Mouse (Mus musculus) thymus, adult 2 months (tissue): ENCODE results near the gene Rpap1. TPM values are rescaled to one million over a fixed set of nuclear protein-coding genes. Genes with fewer than 3 reads are reported as not detected.

Experiments used
- DNase-seq: peaks from one replicate; pipeline ENCODE4 v3.0.0; 2021
- H3K27ac ChIP-seq: fragments of 200-500 bp; 2 replicates; pipeline ENCODE4 v1.5.1; 2012; ENCODE audit warnings: low read length, control low read depth; ENCODE audit not compliant: control insufficient read depth, insufficient read depth
- H3K27me3 ChIP-seq: fragments of 200-500 bp; 2 replicates; pipeline ENCODE4 v1.6.1; 2012; ENCODE audit warnings: mild to moderate bottlenecking, low read length, moderate library complexity, mixed read lengths; ENCODE audit not compliant: control insufficient read depth, insufficient read depth
- H3K36me3 ChIP-seq: fragments of 200-500 bp; 2 replicates; pipeline ENCODE4 v1.6.1; 2012; ENCODE audit warnings: mild to moderate bottlenecking, low read length, moderate library complexity; ENCODE audit not compliant: control insufficient read depth, insufficient read depth
- H3K4me1 ChIP-seq: fragments of 200-500 bp; replicated peaks from 2 replicates; pipeline ENCODE4 v1.6.1; 2012; ENCODE audit warnings: low read length; ENCODE audit not compliant: control insufficient read depth, insufficient read depth
- H3K4me3 ChIP-seq: fragments of 200-500 bp; 2 replicates; pipeline ENCODE4 v1.5.1; 2012; ENCODE audit warnings: mild to moderate bottlenecking, low read length, control low read depth, moderate library complexity; ENCODE audit not compliant: control insufficient read depth, insufficient read depth
- CTCF ChIP-seq: fragments of 200-500 bp; IDR thresholded peaks from 2 replicates; pipeline ENCODE4 v1.5.1; 2012; ENCODE audit warnings: mild to moderate bottlenecking, control low read depth, low read length, moderate library complexity, borderline replicate concordance; ENCODE audit not compliant: control insufficient read depth, poor library complexity, insufficient read depth; ENCODE audit errors: extremely low read depth
- POLR2A ChIP-seq: fragments of 200-500 bp; IDR thresholded peaks from 2 replicates; pipeline ENCODE4 v1.6.1; 2012; ENCODE audit warnings: mild to moderate bottlenecking, low read length, control low read depth, moderate library complexity; ENCODE audit not compliant: control insufficient read depth, poor library complexity, insufficient read depth; ENCODE audit errors: extremely low read depth
- WGBS: fragments of 180-500 bp; shearing (Covaris S2); methylation state at CpG from one replicate; pipeline ENCODE4 v1.1.7; 2018; 5-methylcytosine and 5-hydroxymethylcytosine counted together
- polyA plus RNA-seq: library from polyadenylated mRNA; depleted of rRNA; stranded (reverse); fragments of >200 nt; gene quantifications from 2 replicates; pipeline ENCODE4 v1.2.3, GENCODE M21; 2012

The Rpap1 gene
- polyA plus RNA-seq, 1 experiment, result 54.6 TPM

DNA sequence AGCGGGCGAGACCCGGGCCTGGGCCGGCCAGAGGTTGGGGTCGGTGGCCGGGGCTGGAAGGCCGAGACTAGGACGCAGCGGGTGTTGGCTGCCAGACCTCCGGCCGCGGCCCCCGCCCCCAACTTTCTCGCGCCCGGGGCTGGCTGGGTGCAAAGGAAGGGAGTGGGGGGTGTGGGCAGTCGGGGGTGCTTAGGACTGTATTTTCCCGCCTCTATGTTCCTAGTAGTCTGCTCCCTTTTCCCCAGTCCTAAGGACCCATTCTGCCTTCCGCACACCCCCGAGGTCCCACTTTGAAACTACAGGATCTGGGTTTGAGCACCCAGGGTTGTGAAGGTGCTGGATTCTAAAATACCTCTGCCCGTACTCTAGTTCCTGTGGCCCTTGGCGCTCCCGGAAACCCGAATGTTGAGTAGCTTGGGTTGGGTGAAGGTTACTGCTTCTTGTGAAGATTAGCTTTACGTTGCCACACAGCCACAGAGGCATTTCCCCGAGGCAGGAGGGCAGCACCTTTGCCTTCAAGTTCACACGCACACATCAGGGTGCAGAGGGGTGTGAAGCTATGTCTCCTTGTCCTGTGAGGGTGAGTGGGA lies 12.7 kb upstream of the Rpap1 start:
- H3K27ac ChIP-seq, result no peak overlapping the region
- peaks cover 22% of the 10 kb centered on the region for H3K27me3 ChIP-seq
- peak overlapping the region; percentile 83 for H3K4me3 ChIP-seq
- TF ChIP-seq POLR2A (no peak), CTCF (no peak)
- DNase-seq, result peak; percentile 44
- H3K36me3 ChIP-seq, result no peaks in the 10 kb centered on the region
- WGBS, result 2% methylated on average over 26 of the region's 27 CpGs
- peaks cover 12% of the 10 kb centered on the region for H3K4me1 ChIP-seq

DNA sequence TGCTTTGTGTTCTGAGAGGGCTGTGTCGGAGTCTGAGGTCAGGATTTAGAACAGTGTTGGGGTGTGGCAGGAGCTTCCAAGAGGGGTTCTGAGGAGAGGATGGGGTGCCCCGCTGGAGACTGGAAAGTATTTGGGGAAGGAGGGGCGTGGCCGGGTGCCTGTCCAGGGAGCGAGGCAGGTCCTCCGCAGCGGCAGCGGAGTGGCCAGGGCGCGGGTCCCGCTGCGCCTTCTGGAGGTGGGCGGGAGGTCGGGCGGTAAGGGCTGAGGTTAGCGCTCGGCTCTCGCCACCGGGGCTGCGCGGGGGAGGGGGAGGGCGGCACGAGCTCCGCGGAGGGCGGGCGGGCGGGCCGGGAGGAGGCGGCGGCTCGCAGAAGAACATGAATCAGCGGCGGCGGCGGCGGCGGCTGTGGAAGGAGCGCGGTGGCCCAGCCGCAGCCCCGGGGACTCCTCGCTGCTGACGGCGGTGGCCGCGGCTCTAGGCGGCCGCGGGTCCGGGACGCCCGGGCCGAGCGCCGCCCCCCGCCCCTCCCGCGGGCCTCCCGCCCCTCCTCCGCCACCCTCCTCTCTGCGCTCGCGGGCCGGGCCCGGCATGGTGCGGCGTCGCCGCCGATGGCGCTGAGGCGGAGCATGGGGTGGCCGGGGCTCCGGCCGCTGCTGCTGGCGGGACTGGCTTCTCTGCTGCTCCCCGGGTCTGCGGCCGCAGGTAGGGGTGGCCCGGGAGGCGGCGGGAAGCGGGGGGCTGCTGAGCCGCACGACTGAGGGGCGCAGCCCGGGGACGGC lies 12.0 kb upstream of the Rpap1 start:
- H3K27me3 ChIP-seq, result peaks cover 22% of the 10 kb centered on the region
- H3K27ac ChIP-seq, result no peak overlapping the region
- peaks cover 12% of the 10 kb centered on the region for H3K4me1 ChIP-seq
- H3K4me3 ChIP-seq, result peak overlapping the region; percentile 83
- under 1% methylated on average over 50 of the region's 89 CpGs for WGBS
- DNase-seq, result peak; percentile 40
- no peak for TF ChIP-seq POLR2A
- H3K36me3 ChIP-seq, result no peaks in the 10 kb centered on the region

DNA sequence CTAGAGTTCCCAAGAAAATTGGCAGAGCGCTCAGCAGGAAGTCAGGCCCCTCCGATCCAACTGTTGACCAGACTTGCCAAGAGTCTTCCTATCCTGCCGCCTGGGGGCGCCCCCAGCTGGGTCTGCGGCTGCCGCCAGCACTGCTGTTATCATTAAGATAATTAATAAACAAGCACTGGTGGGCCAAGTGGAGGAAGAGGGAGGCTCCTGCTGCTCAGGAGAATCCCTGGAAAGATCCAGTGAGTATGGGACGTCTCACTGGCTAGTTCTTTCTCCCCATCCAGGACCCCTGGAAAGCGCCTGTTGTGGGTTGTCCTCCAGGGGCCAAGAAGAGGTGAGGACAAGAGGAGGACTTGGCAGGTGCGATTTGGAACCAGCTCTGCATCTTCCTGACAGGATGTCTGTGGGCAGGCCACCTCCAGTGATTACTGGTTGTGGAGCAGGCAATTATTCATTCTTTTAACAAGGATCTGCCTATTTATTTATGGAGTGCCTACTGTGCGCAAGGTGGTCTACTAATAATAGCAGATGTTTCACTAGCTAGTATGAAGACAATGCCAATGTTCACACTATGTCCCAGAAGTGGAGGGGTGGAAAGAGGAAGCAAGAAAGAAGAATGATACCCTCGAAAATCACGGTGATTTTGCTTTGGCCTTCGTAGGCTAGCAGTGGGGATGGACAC lies 11.1 kb upstream of the Rpap1 start:
- H3K27ac ChIP-seq, result no peak overlapping the region

DNA sequence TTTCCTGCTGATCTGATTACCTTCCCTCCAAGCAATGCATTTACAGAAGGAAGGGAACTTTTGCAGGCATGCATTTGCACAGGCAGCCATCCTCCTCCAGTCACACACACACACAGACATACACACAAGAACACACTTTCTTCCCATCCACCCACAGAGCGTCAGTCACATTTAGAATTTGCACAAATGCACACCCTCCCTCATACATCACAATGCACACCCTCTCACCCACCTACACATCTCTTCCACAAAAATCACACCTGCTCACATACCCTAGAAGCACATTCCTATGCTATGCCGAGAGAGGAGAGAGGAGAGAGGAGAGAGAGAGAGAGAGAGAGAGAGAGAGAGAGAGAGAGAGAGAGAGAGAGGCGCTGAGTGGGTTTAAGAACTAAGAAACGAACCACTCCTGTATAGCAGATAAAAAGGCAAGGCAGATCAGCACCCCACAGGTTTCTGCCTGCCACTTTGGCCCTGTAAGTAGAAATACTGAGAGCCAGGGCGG lies 10.0 kb upstream of the Rpap1 start, which contains the start of gene Tyro3:
Gene Tyro3 (plus strand): TSS at position 455 of the 505 bp plus-strand sequence.
- no peak for TF ChIP-seq CTCF
- no peak for TF ChIP-seq POLR2A
- DNase-seq, result no peak
- H3K27ac ChIP-seq, result no peak within 1 kb of the TSS
- peaks cover 22% of the 10 kb centered on the region for H3K27me3 ChIP-seq
- WGBS, result 75% methylated on average over 5 of the region's 5 CpGs
- H3K36me3 ChIP-seq, result no peaks in the 10 kb centered on the region
- H3K4me1 ChIP-seq, result peaks cover 12% of the 10 kb centered on the region
- H3K4me3 ChIP-seq, result no peak within 1 kb of the TSS

More for the DNA sequence above, 11.1 kb upstream of the Rpap1 start:
- Histone ChIP-seq H3K27me3 (peaks cover 22% of the 10 kb centered on the region), H3K4me1 (peaks cover 12% of the 10 kb centered on the region), H3K36me3 (no peaks in the 10 kb centered on the region), H3K4me3 (no peak overlapping the region)
- 13% methylated on average over 13 of the region's 13 CpGs for WGBS
- DNase-seq, result peak; percentile 37
- TF ChIP-seq POLR2A, result no peak
- peak; percentile 62 for TF ChIP-seq CTCF

DNA sequence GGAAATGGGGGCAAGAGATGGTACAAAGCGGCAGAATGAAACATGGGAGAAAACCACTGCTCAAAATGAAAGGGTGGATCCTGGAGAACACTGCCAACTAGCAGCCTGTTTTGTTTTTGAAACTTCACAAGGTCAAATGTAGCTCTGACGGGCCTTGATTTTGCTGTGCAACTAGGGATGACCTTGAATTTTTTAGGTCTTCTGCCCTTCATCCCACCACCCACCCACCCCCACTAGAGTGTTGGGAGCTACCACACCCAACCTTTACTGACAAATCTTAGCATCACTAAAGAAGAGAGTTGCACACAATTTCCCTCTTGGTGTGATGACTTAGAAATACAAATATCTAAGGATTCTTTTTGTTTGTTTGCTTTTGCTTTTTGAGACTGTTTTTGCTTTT lies 2.7 kb upstream of the Rpap1 start:
- Histone ChIP-seq H3K27ac (no peak overlapping the region), H3K27me3 (no peaks in the 10 kb centered on the region), H3K4me1 (no peaks in the 10 kb centered on the region; the same call in 1 of the 2 replicates), H3K4me3 (no peak overlapping the region), H3K36me3 (no peaks in the 10 kb centered on the region)
- no peak for TF ChIP-seq POLR2A
- no peak for TF ChIP-seq CTCF
- no peak for DNase-seq
- 98% methylated on average over 2 of the region's 2 CpGs for WGBS

DNA sequence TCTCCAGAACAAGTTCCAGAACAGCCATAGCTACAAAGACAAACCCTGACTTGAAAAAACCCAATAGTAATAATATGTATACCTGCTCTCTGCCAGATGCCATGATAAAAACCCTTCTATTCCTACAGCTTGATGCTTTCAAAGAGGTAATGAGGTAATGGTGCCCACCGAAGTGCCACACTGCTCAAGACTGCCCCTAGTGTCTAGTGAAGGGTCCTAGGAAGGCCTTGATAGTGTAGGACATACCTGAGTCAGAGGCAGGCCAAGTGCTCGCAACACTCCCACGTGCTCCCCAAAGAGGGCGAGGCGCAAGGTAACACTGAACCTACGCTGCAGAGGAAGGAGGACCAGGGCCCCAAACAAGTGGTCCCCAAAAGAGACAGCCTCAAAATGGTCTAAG lies 20.1 kb downstream of the Rpap1 start:
- TF ChIP-seq POLR2A (no peak), CTCF (no peak)
- Histone ChIP-seq H3K4me3 (no peak overlapping the region), H3K4me1 (no peaks in the 10 kb centered on the region), H3K27me3 (no peaks in the 10 kb centered on the region), H3K27ac (no peak overlapping the region), H3K36me3 (peaks cover 16% of the 10 kb centered on the region)
- DNase-seq, result peak; percentile 33
- WGBS, result 95% methylated on average over 6 of the region's 6 CpGs
